Mouse (Mus musculus) hematopoietic stem cell, adult 5-6 weeks (primary cell): ENCODE measurements around the gene Fezf2. TPM values are rescaled to one million over a fixed set of nuclear protein-coding genes. Genes with fewer than 3 reads are reported as not detected.
A peak's percentile ranks its signal among the peaks of the same experiment; 100 is the strongest.

Experiments used
- ATAC-seq, 2 experiments: fragments of 125-278 bp in 1 of 2; replicated peaks in 1 of 2; 2 replicates each; pipeline ENCODE4 v1.8.0; 2016 to 2017; ENCODE audit warnings: inconsistent platforms in 2 of 2, mild to moderate bottlenecking in 2 of 2, moderate number of reproducible peaks in 2 of 2, low read depth in 1 of 2, moderate TSS enrichment in 1 of 2; ENCODE audit not compliant: low FRiP score in 2 of 2, poor library complexity in 2 of 2, severe bottlenecking in 2 of 2, insufficient read depth in 1 of 2, low TSS enrichment in 1 of 2
- total RNA-seq: library from RNA; stranded (forward); fragments of 172-1452, 232-1000 nt; gene quantifications from 2 replicates; pipeline ENCODE4 v1.2.3, GENCODE M21; 2017

Fezf2 gene
- not detected in 2 replicates for total RNA-seq

DNA sequence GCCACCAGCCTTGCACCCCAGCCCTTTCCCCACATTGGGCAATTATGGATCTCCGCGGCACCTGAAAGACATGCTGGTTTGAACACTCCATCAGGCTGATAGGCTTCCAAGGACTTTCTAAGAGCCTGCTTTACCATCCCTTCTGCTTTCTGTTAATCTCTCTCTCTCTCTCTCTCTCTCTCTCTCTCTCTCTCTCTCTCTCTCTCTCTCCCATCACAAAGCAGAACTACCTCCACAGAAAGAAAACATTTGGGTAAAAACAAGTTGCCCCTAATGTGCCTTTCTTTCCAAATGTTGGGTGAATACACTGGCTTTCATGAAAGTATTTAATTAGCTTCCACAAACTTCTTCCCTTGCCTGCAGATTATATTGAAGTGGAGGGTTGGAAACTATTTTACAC is at the start of gene Fezf2:
Fezf2 (minus strand) TSS at position 101 of the 400 bp plus-strand sequence.
- no peak for ATAC-seq

DNA sequence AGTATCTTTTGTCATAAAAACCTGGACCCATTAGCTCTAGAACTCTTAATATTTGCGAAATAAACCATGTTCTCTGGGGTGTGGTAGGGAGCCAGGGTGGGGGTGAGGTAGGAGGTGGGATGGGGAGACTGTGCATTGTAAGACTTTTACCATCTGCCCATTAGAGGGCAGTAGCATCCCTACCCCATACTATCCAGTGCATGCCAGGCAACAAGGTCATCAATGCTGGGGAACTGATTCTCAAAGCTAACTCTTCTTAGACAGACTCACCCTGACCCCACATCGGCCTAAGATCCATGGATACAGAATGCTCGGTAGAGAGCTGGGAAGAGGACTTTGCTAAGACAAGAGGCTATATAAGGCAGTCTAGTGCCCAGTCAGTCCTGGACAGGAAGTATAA is 49.6 kb upstream of the Fezf2 start:
- ATAC-seq: no peak

DNA sequence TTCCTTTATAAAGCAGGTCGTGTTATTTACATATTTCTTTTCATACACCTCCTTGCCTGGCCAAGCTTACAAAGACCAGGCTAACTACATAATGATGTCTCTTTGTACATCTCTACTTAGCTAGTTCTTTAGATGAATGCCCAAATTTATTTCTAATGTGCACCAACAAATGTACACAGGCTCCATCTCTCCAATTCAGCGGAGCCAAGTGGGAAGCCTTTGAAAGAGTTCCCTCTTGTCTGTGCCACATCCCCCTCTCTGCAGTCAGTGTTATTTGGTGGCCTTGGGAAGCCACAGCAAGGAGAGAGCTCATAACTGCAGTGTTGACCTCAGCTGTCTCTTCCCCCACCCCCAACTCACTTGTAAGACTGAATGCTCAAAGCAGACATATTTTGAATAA is 46.3 kb upstream of the Fezf2 start:
- ATAC-seq: no peak

DNA sequence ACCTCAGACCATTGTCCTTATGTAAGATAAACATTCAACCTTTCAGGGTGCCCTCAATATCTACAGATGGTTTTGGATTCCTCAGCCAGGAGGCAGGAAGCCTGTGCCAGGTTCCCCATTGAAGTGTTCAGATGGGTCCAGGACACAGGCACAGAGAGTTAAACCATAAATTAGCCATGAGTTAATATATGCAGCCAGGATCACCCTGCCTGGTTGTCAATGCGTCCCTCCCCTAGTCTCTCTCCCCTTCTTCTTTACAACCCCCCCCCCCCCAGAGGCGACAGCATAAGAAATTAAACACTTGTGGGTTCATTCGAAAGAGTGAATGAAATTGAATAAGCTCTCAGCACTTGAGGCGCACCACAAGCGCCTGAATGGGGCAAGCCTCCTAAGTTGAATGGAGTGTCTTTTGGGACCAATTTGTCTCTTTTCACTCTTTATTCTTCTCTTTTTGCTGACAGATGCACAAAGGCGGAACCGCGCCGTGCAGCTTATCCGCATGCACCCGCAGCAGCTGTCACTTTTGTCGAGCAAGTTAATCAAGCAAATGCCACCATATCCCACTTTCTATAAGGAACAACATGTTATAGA is 45.4 kb upstream of the Fezf2 start:
- peak; percentile 11 to 53; a peak in 2 of 4 replicates for ATAC-seq

DNA sequence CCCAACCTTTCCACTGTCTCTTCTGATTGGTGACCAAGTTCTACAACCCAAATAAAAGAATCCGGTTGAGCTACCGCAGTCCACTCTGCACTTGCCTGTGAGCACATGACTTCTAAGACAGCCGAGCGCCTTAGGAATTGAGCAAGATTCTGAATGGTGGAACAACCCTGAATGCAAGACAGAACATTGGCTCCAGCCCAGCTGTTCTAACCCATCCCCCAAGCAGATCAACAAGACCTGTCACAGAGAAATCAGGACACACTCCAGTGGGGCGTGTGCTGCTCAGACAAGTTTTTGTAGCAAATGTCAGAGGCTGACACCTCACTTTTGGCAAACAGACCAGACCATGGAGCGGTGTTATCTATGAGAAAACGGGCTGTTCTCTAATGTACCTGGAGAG is 43.2 kb upstream of the Fezf2 start:
- ATAC-seq: no peak

DNA sequence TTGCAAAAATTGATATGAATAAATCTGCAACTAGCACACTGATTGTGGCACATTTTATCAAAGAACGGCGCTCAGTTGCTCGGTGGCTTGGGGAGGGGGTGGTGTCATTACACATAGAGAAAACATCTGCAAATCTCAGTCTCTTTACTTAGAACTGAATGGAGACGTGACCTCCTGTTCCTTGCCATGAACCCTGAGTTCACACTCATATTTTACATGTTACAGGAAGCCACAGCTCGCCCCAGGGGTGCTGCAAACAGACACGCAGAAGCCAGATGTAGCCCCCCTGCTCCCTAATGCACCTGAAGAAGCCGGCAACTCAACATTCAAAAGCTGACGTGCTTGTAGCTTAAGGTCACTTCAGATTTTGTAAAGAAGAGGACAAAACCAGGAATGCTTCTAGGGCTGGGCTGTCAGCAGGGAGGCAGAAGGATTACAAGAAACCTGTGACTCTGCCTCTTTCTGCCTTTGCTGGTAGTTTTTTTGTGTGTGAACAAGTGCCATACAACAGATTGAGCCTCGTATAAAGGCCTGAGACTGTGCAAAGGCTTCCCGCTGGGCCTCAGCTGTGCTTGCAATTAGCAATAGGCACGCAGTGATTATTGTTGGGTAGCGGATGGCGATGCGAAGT is 40.9 kb upstream of the Fezf2 start:
- no peak for ATAC-seq

GRCm38 (mm10) chr14:12388192-12388795 is 40.3 kb upstream of the Fezf2 start:
- no peak for ATAC-seq

DNA sequence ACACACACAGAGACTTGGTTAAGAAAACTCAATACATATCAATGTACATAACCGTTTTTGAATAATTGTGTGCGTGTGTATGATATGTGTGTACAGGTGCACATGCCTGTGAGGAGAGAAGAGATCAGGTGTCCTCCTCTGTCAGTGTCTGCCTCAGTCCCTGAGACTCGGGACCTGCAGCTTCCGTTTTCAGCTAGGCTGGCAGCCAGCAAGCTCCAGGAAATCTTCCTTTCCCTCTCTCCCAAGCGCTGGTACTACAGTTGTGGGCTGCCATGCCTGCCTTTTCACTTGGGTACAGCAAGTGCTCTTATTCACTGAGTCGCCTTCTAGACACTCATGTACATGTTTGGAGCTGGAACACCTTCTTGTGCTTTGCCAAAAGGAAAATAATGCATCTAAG is 39.2 kb upstream of the Fezf2 start:
- ATAC-seq: no peak

DNA sequence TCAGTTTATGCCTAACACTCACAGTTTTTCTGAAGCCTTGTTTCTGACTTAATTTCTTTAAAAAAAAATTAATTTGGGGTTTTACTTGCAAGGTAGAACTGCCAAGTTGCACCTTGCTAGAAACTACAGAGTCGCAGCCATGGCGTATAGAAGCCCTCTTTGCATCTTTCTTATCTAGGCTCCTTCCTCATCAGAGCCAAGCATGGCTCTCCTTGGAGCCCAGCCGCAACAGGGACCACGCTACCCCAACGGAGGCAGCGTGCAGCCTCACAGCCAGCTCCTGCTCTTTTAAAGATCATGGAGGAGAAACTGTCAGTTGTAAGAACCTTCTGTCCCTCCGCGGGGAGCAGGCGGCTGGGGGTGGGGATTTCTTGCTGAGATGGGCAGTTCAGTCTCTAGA is 29.9 kb upstream of the Fezf2 start:
- no peak for ATAC-seq

DNA sequence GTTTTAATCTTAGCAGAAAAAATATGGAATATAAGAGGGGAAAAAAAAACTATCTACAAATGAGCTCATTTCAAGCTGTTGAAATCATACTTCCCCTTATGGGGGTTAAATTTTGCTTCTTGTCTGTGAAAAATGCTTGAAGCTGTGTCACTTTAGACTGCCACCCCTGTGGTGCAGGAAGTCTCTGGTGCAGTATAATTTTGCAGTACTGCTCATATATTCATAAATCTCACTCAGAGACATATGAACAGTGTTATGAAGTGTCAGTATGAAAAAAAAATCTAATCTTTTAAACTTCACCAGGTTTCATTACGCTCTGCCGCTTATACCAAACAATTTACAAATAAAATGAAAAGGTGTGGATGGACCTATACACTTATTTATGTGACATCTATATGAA is 29.3 kb upstream of the Fezf2 start:
- no peak for ATAC-seq

- ATAC-seq: no peak
Observed at GRCm38 (mm10) chr14:12375451-12375850, 27.5 kb upstream of the Fezf2 start.

- no peak for ATAC-seq
Observed at GRCm38 (mm10) chr14:12350271-12350916, 2.4 kb upstream of the Fezf2 start.

DNA sequence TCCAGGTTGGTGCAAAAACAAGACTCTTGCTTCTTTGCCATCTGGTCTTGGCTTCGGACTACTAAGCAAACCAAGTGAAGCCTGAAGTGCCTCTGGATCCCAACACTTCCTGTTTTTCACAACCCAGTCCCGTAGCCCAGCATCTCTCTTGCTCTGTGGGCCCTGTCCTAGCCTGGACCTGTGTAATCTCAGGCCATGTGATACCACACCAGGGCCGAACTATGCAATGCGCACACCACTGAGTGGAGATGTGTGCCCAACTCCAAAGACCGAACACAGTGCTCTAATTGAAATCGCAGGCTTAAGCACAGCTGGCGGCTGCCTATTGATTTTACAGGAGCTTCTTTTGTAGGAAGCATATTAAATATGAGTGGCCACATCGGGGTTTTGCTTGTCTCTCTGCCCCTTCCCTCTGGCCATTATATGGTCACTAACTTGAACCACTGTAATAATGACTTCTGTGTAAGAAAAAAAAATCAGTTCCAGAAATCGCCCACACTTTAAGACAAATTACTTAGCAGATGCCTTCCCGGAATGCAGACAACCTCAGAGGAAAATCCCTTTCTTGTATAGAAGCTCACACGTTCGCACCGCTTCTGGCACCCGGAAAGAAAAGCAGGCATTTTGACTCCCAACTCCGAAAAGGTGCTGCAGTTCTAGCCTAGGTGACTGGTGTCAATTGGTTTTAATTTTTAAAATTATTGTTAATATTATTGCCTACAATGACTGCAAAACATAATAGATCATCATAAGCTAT is 1.5 kb upstream of the Fezf2 start:
- no peak for ATAC-seq

- no peak for ATAC-seq
Observed at GRCm38 (mm10) chr14:12346865-12347600, 956 bp downstream of the Fezf2 start.

- no peak for ATAC-seq
Observed at GRCm38 (mm10) chr14:12346011-12346864, 1.8 kb downstream of the Fezf2 start.

- no peak for ATAC-seq
Observed at GRCm38 (mm10) chr14:12345241-12345921, 2.6 kb downstream of the Fezf2 start.
